Mouse (Mus musculus): Measurements from ENCODE around the gene Pkd1l2. TPM values are rescaled to one million over a fixed set of nuclear protein-coding genes. Genes with fewer than 3 reads are reported as not detected.

Gene Pkd1l2
- polyA plus RNA-seq (2016; fragmentation: Nextera tagmentation; extraction: Ambion mirVana): 0.05 TPM in 1 of 2 replicates, not detected in the other

DNA sequence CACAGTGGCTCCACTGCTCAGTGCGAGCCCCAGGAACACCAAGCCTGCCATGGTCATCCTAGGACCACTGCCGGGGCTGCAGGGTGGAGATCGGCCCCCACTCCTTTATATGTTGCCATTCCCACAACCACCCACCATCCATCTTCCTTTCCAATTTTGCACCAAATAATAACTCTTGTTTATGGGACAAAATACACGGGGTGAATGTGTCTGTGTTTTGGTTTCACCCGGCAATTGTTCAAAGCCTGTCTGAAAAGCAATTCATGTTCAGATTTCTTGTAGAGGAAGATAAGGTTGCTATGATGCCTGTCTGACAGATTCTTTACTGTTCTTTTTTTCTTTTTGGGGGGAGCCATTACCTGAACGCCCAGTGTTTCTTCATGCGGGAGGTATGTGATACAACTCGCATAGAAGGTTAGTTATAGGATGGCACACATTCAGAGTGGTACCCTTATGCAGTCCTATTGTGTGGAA lies at the start of gene Pkd1l2:
TSS of gene Pkd1l2 (minus strand) at position 51 of the 474 bp plus-strand sequence.
- H3K27ac ChIP-seq (replicated peaks): no peak within 1 kb of the TSS
- no peak for DNase-seq (ENCODE audit: low spot score)
- WGBS: 88% methylated on average over 8 of the region's 8 CpGs

DNA sequence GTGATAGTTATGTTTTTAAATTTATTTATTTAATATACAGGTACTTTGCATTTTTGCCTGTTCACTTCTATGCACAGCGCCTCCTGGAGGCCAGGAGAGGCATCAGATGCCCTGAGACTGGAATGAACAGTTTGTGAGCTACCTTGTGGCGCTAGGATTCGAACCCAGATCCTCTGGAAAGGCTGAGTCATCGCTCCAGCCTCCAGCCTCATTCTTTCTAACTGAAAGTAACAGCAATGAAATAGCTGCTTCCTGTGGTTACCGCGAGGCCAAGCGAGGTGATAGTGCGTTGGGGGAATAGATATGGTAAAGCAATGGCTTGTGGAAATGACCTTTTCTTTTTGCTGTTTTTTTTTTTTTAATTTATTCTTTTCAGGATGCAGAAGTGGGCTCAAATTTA lies 44.8 kb upstream of the Pkd1l2 start:
- Histone ChIP-seq H3K27me3 (ENCODE audit: low read depth, poor library complexity, severe bottlenecking) (no peaks in the 10 kb centered on the region), H3K4me3 (no peak overlapping the region), H3K9me3 (replicated peaks) (no peaks in the 10 kb centered on the region), H3K4me1 (no peaks in the 10 kb centered on the region), H3K27ac (replicated peaks) (no peak overlapping the region), H3K36me3 (no peaks in the 10 kb centered on the region)
- no peak for DNase-seq (ENCODE audit: low spot score)
- WGBS: 85% methylated on average over 8 of the region's 8 CpGs

More for the DNA sequence above, at the start of gene Pkd1l2:
- Histone ChIP-seq H3K4me1 (peaks cover 2% of the 10 kb centered on the region; the same call in 1 of the 2 replicates), H3K27me3 (ENCODE audit: low read depth, poor library complexity, severe bottlenecking) (no peaks in the 10 kb centered on the region), H3K36me3 (no peaks in the 10 kb centered on the region), H3K9me3 (replicated peaks) (no peaks in the 10 kb centered on the region), H3K4me3 (no peak within 1 kb of the TSS)

DNA sequence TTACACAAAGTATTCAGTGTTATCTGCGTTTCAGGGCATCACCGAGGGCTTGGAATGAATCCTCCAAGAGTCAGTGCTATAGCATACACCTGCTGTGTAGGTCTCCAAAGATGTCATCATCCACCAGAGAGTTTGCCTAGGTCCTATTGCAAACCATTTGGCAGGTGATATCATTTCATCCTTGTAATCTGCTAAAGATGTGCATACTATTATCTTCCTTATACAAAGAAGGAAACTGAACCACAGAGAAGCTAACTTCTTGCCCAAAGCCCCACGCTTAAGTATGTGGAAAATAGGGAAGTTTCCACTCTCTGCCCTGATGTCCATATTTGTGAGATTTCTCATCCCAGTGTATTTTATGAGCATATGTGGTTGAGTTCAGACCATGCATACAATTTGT lies 44.2 kb upstream of the Pkd1l2 start:
- no peak for DNase-seq (ENCODE audit: low spot score)
- Histone ChIP-seq H3K27me3 (ENCODE audit: low read depth, poor library complexity, severe bottlenecking) (no peaks in the 10 kb centered on the region), H3K4me1 (no peaks in the 10 kb centered on the region), H3K36me3 (no peaks in the 10 kb centered on the region), H3K4me3 (no peak overlapping the region), H3K9me3 (replicated peaks) (no peaks in the 10 kb centered on the region), H3K27ac (replicated peaks) (no peak overlapping the region)
- 92% methylated on average over 3 of the region's 3 CpGs for WGBS

DNA sequence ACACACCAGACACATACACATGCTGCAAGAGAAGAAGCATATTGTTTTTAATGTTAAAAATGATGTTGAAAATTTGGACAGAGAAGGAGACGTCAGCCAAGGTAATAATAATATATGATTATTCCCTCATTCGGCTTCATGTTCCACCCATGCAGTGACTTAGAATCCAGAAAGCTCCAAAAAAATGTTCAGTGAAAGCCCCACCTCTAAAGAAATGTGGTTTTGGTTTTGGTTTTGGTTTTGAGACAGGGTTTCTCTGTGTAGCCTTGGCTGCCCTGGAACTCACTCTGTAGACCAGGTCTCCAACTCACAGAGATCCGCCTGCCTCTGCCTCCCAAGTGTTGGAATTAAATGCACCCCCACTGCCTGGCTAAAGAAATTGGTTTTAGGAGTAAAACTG lies 43.6 kb upstream of the Pkd1l2 start:
- H3K4me3 ChIP-seq: no peak overlapping the region
- no peaks in the 10 kb centered on the region for H3K4me1 ChIP-seq
- WGBS: 91% methylated on average over 3 of the region's 3 CpGs
- H3K9me3 ChIP-seq (replicated peaks): no peaks in the 10 kb centered on the region
- H3K36me3 ChIP-seq: no peaks in the 10 kb centered on the region
- no peak overlapping the region for H3K27ac ChIP-seq (replicated peaks)
- DNase-seq (ENCODE audit: low spot score): no peak
- H3K27me3 ChIP-seq (ENCODE audit: low read depth, poor library complexity, severe bottlenecking): no peaks in the 10 kb centered on the region

DNA sequence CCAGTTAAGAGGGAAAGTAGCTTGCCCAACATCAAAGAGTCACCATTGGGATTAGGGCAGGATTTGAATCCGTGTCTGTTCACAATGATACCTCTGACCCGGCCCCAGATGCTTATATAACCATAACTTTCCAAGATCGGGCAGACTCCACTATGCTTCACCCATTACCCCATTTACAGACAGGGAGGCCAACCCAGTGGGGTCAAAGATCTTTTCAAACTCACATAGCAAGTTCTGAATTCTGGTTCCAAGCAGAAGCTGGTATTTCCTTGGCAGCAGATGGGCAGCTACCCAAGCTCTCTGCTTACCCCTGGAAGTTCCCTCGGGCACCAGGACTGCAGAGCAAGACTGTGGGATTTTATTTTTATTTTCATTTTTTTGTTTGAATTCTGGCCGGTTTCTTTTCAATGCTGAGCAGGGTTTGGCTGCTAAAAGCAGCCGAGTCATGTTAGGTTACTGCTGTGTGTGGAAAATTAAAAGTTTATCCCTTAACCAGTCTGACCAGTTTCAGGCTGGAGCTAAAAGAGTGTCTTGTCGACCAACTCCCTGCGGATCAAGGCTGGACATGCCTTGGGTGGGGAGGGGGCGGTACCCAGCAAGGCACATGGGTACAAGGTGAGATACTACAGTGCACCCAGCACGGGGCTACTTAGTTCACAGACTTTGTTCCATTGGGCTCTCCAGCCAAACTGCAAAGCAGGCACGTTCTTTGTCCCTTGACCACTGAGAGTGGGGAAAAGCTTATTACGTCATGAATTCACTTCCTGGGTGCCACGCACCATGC lies 41.8 kb upstream of the Pkd1l2 start:
- Histone ChIP-seq H3K36me3 (no peaks in the 10 kb centered on the region), H3K9me3 (replicated peaks) (no peaks in the 10 kb centered on the region), H3K4me1 (no peaks in the 10 kb centered on the region), H3K4me3 (no peak overlapping the region), H3K27me3 (ENCODE audit: low read depth, poor library complexity, severe bottlenecking) (no peaks in the 10 kb centered on the region), H3K27ac (replicated peaks) (no peak overlapping the region)
- DNase-seq (ENCODE audit: low spot score): no peak
- 79% methylated on average over 13 of the region's 13 CpGs for WGBS

DNA sequence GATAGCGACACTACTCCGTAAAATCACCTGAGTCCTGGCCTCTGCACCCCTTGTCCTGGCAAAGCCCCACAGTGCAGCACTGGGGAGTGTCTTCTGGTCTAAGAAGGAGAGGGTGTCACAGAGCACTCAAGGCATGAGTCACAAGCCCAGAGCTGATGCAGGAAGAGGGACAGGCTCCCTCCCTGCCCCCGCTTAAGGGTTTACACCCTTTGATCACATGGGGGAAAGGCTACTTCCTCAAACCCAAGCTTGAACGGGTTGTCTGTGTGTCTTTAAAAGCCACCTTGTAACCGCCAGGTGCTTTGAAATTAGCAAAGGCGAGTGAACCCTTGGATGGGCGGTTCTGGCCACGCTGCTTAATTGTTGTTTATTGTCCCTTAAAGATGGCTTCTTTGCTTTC lies 39.0 kb upstream of the Pkd1l2 start:
- no peak overlapping the region for H3K4me3 ChIP-seq
- H3K4me1 ChIP-seq: peaks cover 2% of the 10 kb centered on the region; the same call in 1 of the 2 replicates
- H3K27ac ChIP-seq (replicated peaks): no peak overlapping the region
- H3K27me3 ChIP-seq (ENCODE audit: low read depth, poor library complexity, severe bottlenecking): no peaks in the 10 kb centered on the region
- H3K36me3 ChIP-seq: no peaks in the 10 kb centered on the region
- WGBS: 66% methylated on average over 8 of the region's 8 CpGs
- H3K9me3 ChIP-seq (replicated peaks): no peaks in the 10 kb centered on the region
- DNase-seq (ENCODE audit: low spot score): no peak

DNA sequence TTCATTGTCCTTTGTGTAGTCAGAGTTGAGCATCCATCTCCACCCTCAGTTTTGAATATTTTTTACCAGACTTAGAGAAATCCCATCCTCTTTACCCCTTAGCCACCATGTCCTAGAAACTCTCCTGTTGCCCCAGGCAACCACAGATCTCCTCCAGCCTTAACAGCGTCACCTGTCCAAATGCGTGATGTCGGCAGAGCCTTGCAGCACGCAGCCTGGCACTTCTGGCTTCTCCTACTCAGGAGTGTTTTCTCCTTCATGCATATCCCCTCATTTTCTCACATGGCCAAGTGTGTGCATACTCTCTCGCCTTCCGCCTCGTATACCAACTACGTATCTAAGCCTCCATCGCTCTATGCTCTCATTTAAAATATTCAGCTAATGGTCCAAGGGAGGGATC lies 36.2 kb upstream of the Pkd1l2 start:
- no peaks in the 10 kb centered on the region for H3K27me3 ChIP-seq (ENCODE audit: low read depth, poor library complexity, severe bottlenecking)
- WGBS: 92% methylated on average over 9 of the region's 9 CpGs
- no peak overlapping the region for H3K4me3 ChIP-seq
- DNase-seq (ENCODE audit: low spot score): no peak
- H3K9me3 ChIP-seq (replicated peaks): no peaks in the 10 kb centered on the region
- H3K27ac ChIP-seq (replicated peaks): no peak overlapping the region
- peaks cover 17% of the 10 kb centered on the region for H3K4me1 ChIP-seq
- H3K36me3 ChIP-seq: no peaks in the 10 kb centered on the region

DNA sequence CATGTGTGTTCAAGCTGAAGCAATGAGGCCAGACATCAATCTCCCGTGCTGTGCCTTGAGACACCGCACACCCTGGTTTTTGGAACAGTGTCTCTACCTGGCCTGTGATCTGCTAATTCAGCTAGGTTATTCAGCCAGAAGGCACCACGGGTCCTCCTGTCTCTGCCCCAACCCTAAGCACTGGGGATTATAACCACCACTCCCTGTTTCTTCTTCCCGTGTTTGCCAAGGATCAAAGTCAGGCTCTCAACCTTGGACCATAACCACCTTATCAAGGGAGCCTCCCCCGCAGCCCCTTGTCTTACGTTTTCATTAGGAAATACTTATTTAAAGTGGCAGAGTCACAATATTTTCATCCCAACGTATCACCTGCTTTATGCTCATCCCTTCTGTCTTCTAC lies 34.3 kb upstream of the Pkd1l2 start:
- Histone ChIP-seq H3K9me3 (replicated peaks) (no peaks in the 10 kb centered on the region), H3K4me1 (peaks cover 17% of the 10 kb centered on the region), H3K27ac (replicated peaks) (no peak overlapping the region), H3K27me3 (ENCODE audit: low read depth, poor library complexity, severe bottlenecking) (no peaks in the 10 kb centered on the region), H3K4me3 (no peak overlapping the region), H3K36me3 (no peaks in the 10 kb centered on the region)
- DNase-seq (ENCODE audit: low spot score): no peak
- 83% methylated on average over 7 of the region's 7 CpGs for WGBS

DNA sequence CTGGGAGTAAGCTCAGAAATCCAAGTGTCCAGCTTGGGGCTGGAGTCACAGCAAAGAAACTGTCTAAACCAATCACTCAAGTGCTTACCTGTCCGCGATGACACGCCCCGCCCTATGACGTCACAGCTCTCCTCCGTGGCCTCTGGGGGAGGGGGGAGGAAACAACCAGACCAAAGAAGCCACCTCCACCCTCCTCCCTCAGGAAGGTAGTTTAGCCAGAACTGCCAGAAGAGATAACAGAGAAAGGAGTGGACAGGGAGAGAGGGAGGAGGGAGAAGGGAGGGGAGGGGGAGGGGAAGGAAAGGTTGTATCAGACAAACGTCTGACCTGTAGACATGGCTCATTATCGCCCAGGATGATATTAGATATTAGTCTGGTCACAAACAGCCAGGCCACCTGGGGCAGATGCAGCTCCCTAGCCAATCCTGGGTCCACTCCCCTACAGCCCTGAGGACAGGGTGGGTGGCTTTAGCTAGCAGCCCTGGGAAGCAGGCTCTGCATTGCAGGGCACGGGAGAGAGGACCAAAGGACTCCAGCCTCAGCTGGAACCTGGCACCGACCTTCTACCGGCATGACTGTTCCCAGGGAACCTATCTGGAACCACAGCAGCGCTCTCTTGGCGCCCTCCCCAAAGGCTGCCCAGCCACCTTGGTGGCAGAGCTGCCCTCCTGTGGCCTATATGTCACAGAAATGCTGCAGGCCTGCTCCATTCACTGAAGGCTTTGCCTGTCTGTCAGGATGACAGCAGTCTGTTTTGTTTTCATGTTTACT lies 33.6 kb upstream of the Pkd1l2 start:
- H3K27ac ChIP-seq (replicated peaks): peak overlapping the region; percentile 17; the same call in 1 of the 2 replicates
- H3K36me3 ChIP-seq: no peaks in the 10 kb centered on the region
- peak overlapping the region; percentile 28; the same call in 1 of the 2 replicates for H3K4me3 ChIP-seq
- no peaks in the 10 kb centered on the region for H3K9me3 ChIP-seq (replicated peaks)
- DNase-seq (ENCODE audit: low spot score): no peak
- H3K27me3 ChIP-seq (ENCODE audit: low read depth, poor library complexity, severe bottlenecking): no peaks in the 10 kb centered on the region
- H3K4me1 ChIP-seq: peaks cover 17% of the 10 kb centered on the region
- 10% methylated on average over 13 of the region's 13 CpGs for WGBS

DNA sequence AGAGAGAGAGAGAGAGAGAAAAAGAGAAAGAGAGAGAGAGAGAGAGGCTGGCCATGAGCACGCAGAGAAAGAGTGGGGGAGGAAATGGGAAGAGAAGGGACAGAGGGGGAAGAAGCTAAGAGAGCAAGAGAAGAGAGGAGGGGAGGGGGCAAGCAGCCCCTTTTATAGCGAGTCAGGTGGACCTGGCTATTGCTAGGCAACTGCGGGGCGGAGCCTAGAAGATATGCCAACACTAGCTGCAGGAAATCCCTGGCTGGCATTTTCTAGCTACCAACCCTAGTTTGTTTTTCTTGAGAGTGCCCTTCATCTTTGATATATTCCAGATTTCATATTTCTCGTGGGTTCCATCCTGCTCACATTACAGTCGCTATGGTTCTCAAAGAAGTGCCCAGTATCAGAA lies 32.8 kb upstream of the Pkd1l2 start:
- H3K9me3 ChIP-seq (replicated peaks): no peaks in the 10 kb centered on the region
- DNase-seq (ENCODE audit: low spot score): no peak
- WGBS: 52% methylated on average over 6 of the region's 6 CpGs
- no peak overlapping the region for H3K27ac ChIP-seq (replicated peaks)
- H3K4me3 ChIP-seq: no peak overlapping the region
- no peaks in the 10 kb centered on the region for H3K27me3 ChIP-seq (ENCODE audit: low read depth, poor library complexity, severe bottlenecking)
- no peaks in the 10 kb centered on the region for H3K36me3 ChIP-seq
- H3K4me1 ChIP-seq: peaks cover 17% of the 10 kb centered on the region

DNA sequence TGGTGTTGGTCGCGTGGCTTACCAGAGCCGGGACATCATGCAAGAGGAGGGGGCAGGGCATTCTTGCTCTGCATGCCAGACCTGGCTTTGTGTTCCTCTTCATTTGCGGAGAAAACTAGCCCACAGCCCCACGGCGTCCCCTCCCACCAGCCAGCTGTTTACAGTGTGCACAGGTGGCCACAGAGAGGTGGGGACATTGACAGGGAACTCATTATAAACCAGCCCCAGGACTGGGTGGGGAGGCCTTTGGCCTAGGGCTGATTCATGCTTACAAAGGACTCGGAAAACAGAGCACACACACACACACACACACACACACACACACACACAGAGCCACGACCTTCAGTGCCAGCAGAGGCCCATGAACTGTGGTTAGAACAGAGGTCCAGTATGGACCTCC lies 30.0 kb upstream of the Pkd1l2 start:
- Histone ChIP-seq H3K4me3 (no peak overlapping the region), H3K27me3 (ENCODE audit: low read depth, poor library complexity, severe bottlenecking) (no peaks in the 10 kb centered on the region), H3K9me3 (replicated peaks) (no peaks in the 10 kb centered on the region), H3K36me3 (no peaks in the 10 kb centered on the region), H3K27ac (replicated peaks) (no peak overlapping the region), H3K4me1 (peaks cover 17% of the 10 kb centered on the region)
- WGBS: 81% methylated on average over 8 of the region's 8 CpGs
- DNase-seq (ENCODE audit: low spot score): no peak

DNA sequence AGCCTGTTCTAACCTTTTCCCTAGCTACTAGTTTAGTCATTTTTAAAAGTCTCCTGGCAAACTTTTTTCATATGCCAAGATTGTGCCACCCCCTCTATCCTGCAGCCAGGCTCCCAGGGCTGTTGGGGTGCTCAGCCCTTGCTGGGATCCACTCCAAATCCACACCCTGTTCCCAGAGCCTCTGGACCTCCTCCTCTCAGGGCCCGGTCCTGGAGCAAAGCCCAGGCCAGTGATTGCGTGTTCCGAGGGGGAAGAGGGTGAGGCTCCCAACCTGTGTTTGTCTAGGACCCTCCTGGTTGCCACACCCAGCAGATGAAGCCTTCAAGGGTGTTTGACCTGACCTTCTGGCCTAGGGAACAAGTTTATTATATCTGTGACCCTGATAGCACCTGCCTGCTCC lies 29.4 kb upstream of the Pkd1l2 start:
- 96% methylated on average over 3 of the region's 3 CpGs for WGBS

More for the DNA sequence above, 29.4 kb upstream of the Pkd1l2 start:
- Histone ChIP-seq H3K9me3 (replicated peaks) (no peaks in the 10 kb centered on the region), H3K36me3 (no peaks in the 10 kb centered on the region), H3K4me1 (peaks cover 17% of the 10 kb centered on the region), H3K27ac (replicated peaks) (no peak overlapping the region), H3K27me3 (ENCODE audit: low read depth, poor library complexity, severe bottlenecking) (no peaks in the 10 kb centered on the region), H3K4me3 (no peak overlapping the region)
- no peak for DNase-seq (ENCODE audit: low spot score)
